Mouse (Mus musculus): ENCODE measurements around the gene Rundc3a. TPM values are rescaled to one million over a fixed set of nuclear protein-coding genes. Genes with fewer than 3 reads are reported as not detected.

Gene Rundc3a
- polyA plus RNA-seq, 1 experiment from 2014 or later = 1.7 TPM

GRCm38 (mm10) chr11:102368347-102368746, 24.9 kb upstream of the Rundc3a start:
- Histone ChIP-seq H3K4me2 (no peak overlapping the region), H3K27ac (ENCODE audit: poor library complexity, severe bottlenecking) (no peak overlapping the region), H3K4me1 (replicated peaks) (peaks cover 6% of the 10 kb centered on the region; the same call in 1 of the 2 replicates), H3K4me3 (no peak overlapping the region), H3K9me3 (replicated peaks) (no peaks in the 10 kb centered on the region), H3K9ac (no peak overlapping the region), H3K27me3 (replicated peaks) (peaks cover 24% of the 10 kb centered on the region; the same call in 1 of the 2 replicates), H3K36me3 (no peaks in the 10 kb centered on the region)
- no peak for ATAC-seq (ENCODE audit: insufficient number of reproducible peaks, low FRiP score)
- 66% methylated on average over 5 of the region's 5 CpGs for WGBS

- no peak overlapping the region for H3K4me2 ChIP-seq
Observed at GRCm38 (mm10) chr11:102369263-102369662, 23.9 kb upstream of the Rundc3a start.

GRCm38 (mm10) chr11:102370285-102370684, 22.9 kb upstream of the Rundc3a start:
- ATAC-seq (ENCODE audit: insufficient number of reproducible peaks, low FRiP score) = no peak
- H3K9me3 ChIP-seq (replicated peaks) = no peaks in the 10 kb centered on the region

More at GRCm38 (mm10) chr11:102369263-102369662, 23.9 kb upstream of the Rundc3a start:
- H3K9me3 ChIP-seq (replicated peaks) = no peaks in the 10 kb centered on the region
- WGBS = 79% methylated on average over 4 of the region's 4 CpGs
- H3K4me1 ChIP-seq (replicated peaks) = peaks cover 6% of the 10 kb centered on the region; the same call in 1 of the 2 replicates
- no peak overlapping the region for H3K9ac ChIP-seq
- H3K4me3 ChIP-seq = no peak overlapping the region
- no peaks in the 10 kb centered on the region for H3K36me3 ChIP-seq
- 0 out of 2 replicates have a peak overlapping the region, but pooled peaks have one; percentile 8 for H3K27ac ChIP-seq (ENCODE audit: poor library complexity, severe bottlenecking)
- ATAC-seq (ENCODE audit: insufficient number of reproducible peaks, low FRiP score) = no peak
- H3K27me3 ChIP-seq (replicated peaks) = peaks cover 30% of the 10 kb centered on the region

GRCm38 (mm10) chr11:102371926-102372685, 21.1 kb upstream of the Rundc3a start:
- Histone ChIP-seq H3K27ac (ENCODE audit: poor library complexity, severe bottlenecking) (peak overlapping the region; percentile 64), H3K9me3 (replicated peaks) (no peaks in the 10 kb centered on the region), H3K27me3 (replicated peaks) (peaks cover 23% of the 10 kb centered on the region), H3K36me3 (no peaks in the 10 kb centered on the region), H3K9ac (no peak overlapping the region), H3K4me2 (peak overlapping the region; percentile 36; the same call in 1 of the 2 replicates), H3K4me1 (replicated peaks) (peaks cover 27% of the 10 kb centered on the region), H3K4me3 (0 out of 2 replicates have a peak overlapping the region, but pooled peaks have one; percentile 4)
- 73% methylated on average over 12 of the region's 12 CpGs for WGBS
- no peak for ATAC-seq (ENCODE audit: insufficient number of reproducible peaks, low FRiP score)

More at GRCm38 (mm10) chr11:102370285-102370684, 22.9 kb upstream of the Rundc3a start:
- Histone ChIP-seq H3K4me1 (replicated peaks) (peaks cover 12% of the 10 kb centered on the region), H3K4me2 (no peak overlapping the region), H3K4me3 (no peak overlapping the region), H3K27me3 (replicated peaks) (peaks cover 23% of the 10 kb centered on the region), H3K36me3 (no peaks in the 10 kb centered on the region), H3K9ac (no peak overlapping the region), H3K27ac (ENCODE audit: poor library complexity, severe bottlenecking) (no peak overlapping the region)
- WGBS = 41% methylated on average over 7 of the region's 7 CpGs

- ATAC-seq (ENCODE audit: insufficient number of reproducible peaks, low FRiP score) = peak; percentile 65
- H3K4me3 ChIP-seq = peak overlapping the region; percentile 4; the same call in 1 of the 2 replicates
Observed at GRCm38 (mm10) chr11:102372936-102373335, 20.3 kb upstream of the Rundc3a start.

GRCm38 (mm10) chr11:102373646-102374045, 19.6 kb upstream of the Rundc3a start:
- H3K27me3 ChIP-seq (replicated peaks) = peaks cover 23% of the 10 kb centered on the region
- 26% methylated on average over 2 of the region's 2 CpGs for WGBS
- H3K9me3 ChIP-seq (replicated peaks) = peaks cover under 1% of the 10 kb centered on the region; the same call in 1 of the 2 replicates
- no peak overlapping the region for H3K9ac ChIP-seq
- no peak for ATAC-seq (ENCODE audit: insufficient number of reproducible peaks, low FRiP score)
- peak overlapping the region; percentile 64 for H3K27ac ChIP-seq (ENCODE audit: poor library complexity, severe bottlenecking)
- peak overlapping the region; percentile 4; the same call in 1 of the 2 replicates for H3K4me3 ChIP-seq
- peak overlapping the region; percentile 36 for H3K4me2 ChIP-seq
- no peaks in the 10 kb centered on the region for H3K36me3 ChIP-seq
- peaks cover 27% of the 10 kb centered on the region for H3K4me1 ChIP-seq (replicated peaks)

More at GRCm38 (mm10) chr11:102372936-102373335, 20.3 kb upstream of the Rundc3a start:
- H3K4me2 ChIP-seq = peak overlapping the region; percentile 36
- no peaks in the 10 kb centered on the region for H3K36me3 ChIP-seq
- peaks cover 23% of the 10 kb centered on the region for H3K27me3 ChIP-seq (replicated peaks)
- no peaks in the 10 kb centered on the region for H3K9me3 ChIP-seq (replicated peaks)
- peak overlapping the region; percentile 38 for H3K9ac ChIP-seq
- H3K27ac ChIP-seq (ENCODE audit: poor library complexity, severe bottlenecking) = peak overlapping the region; percentile 64
- WGBS = 27% methylated on average over 14 of the region's 14 CpGs
- H3K4me1 ChIP-seq (replicated peaks) = peaks cover 27% of the 10 kb centered on the region

GRCm38 (mm10) chr11:102374108-102374725, 19.0 kb upstream of the Rundc3a start:
- Histone ChIP-seq H3K4me3 (no peak overlapping the region), H3K9me3 (replicated peaks) (peaks cover 6% of the 10 kb centered on the region; the same call in 1 of the 2 replicates), H3K27me3 (replicated peaks) (peaks cover 26% of the 10 kb centered on the region), H3K27ac (ENCODE audit: poor library complexity, severe bottlenecking) (peak overlapping the region; percentile 64), H3K9ac (no peak overlapping the region), H3K4me1 (replicated peaks) (peaks cover 27% of the 10 kb centered on the region), H3K4me2 (peak overlapping the region; percentile 36), H3K36me3 (no peaks in the 10 kb centered on the region)
- ATAC-seq (ENCODE audit: insufficient number of reproducible peaks, low FRiP score) = no peak
- WGBS = 77% methylated on average over 7 of the region's 7 CpGs

GRCm38 (mm10) chr11:102375196-102376173, 17.7 kb upstream of the Rundc3a start:
- 2% methylated on average over 23 of the region's 23 CpGs for WGBS
- Histone ChIP-seq H3K27me3 (replicated peaks) (peaks cover 26% of the 10 kb centered on the region), H3K27ac (ENCODE audit: poor library complexity, severe bottlenecking) (peak overlapping the region; percentile 80), H3K4me1 (replicated peaks) (peaks cover 21% of the 10 kb centered on the region), H3K9ac (peak overlapping the region; percentile 69), H3K9me3 (replicated peaks) (peaks cover 6% of the 10 kb centered on the region; the same call in 1 of the 2 replicates), H3K36me3 (no peaks in the 10 kb centered on the region), H3K4me3 (peak overlapping the region; percentile 30), H3K4me2 (peak overlapping the region; percentile 75)
- ATAC-seq (ENCODE audit: insufficient number of reproducible peaks, low FRiP score) = peak; percentile 88

GRCm38 (mm10) chr11:102376196-102376835, 16.9 kb upstream of the Rundc3a start:
- 18% methylated on average over 8 of the region's 8 CpGs for WGBS
- H3K27me3 ChIP-seq (replicated peaks) = peaks cover 26% of the 10 kb centered on the region
- peaks cover 21% of the 10 kb centered on the region for H3K4me1 ChIP-seq (replicated peaks)
- no peaks in the 10 kb centered on the region for H3K36me3 ChIP-seq
- peak overlapping the region; percentile 75 for H3K4me2 ChIP-seq
- H3K4me3 ChIP-seq = peak overlapping the region; percentile 30
- ATAC-seq (ENCODE audit: insufficient number of reproducible peaks, low FRiP score) = peak; percentile 31; the same call in 1 of the 2 replicates
- peaks cover 6% of the 10 kb centered on the region; the same call in 1 of the 2 replicates for H3K9me3 ChIP-seq (replicated peaks)
- peak overlapping the region; percentile 69 for H3K9ac ChIP-seq
- H3K27ac ChIP-seq (ENCODE audit: poor library complexity, severe bottlenecking) = peak overlapping the region; percentile 80

- no peak overlapping the region for H3K27ac ChIP-seq (ENCODE audit: poor library complexity, severe bottlenecking)
- no peak overlapping the region for H3K4me2 ChIP-seq
Observed at GRCm38 (mm10) chr11:102377186-102377585, 16.0 kb upstream of the Rundc3a start.

More at GRCm38 (mm10) chr11:102377186-102377585, 16.0 kb upstream of the Rundc3a start:
- Histone ChIP-seq H3K9ac (no peak overlapping the region), H3K4me1 (replicated peaks) (peaks cover 21% of the 10 kb centered on the region), H3K27me3 (replicated peaks) (peaks cover 22% of the 10 kb centered on the region), H3K9me3 (replicated peaks) (peaks cover 6% of the 10 kb centered on the region; the same call in 1 of the 2 replicates), H3K4me3 (no peak overlapping the region), H3K36me3 (no peaks in the 10 kb centered on the region)
- ATAC-seq (ENCODE audit: insufficient number of reproducible peaks, low FRiP score) = no peak
- WGBS = 58% methylated on average over 12 of the region's 12 CpGs
